In genomic region chr10:98806798-98807535, GRCm38 (mm10) we compare ENCODE assay signal across 11 mouse cellular contexts.
A peak's percentile ranks its signal among the peaks of the same experiment; 100 is the strongest.
DNase-seq lines count a peak whose midpoint lies in the region; ATAC-seq and TF ChIP-seq lines count a peak whose summit lies in the region.
"Had no signal": no experiment of that assay in that cellular context is flagged by ENCODE, and none has a peak within 500 bp of the region (broad histone marks: within the 10 kb centered on the region; RNA-seq: fewer than 3 reads in every experiment).

No protein-coding gene starts in this region.

- H3K4me2 ChIP-seq in forebrain, embryonic 11.5 days (ENCODE audit: low read depth, low read length, severe bottlenecking): no peak overlapping the region
- no peak overlapping the region for H3K4me2 ChIP-seq in forebrain, embryonic 16.5 days (ENCODE audit: low read length)
- H3K4me2 ChIP-seq in embryonic facial prominence, embryonic 11.5 days (ENCODE audit: low read depth, low read length): peak overlapping the region; percentile 13; the same call in 1 of the 2 replicates
- H3K4me2 ChIP-seq in limb, embryonic 12.5 days: peak overlapping the region; percentile 19; the same call in 1 of the 2 replicates
- H3K4me2 ChIP-seq in midbrain, embryonic 13.5 days (replicated peaks): no peak overlapping the region
- H3K4me2 ChIP-seq: liver, embryonic 15.5 days had no signal

- no peaks in the 10 kb centered on the region for H3K36me3 ChIP-seq in forebrain, embryonic 11.5 days (ENCODE audit: control insufficient read depth, insufficient read depth, low read length)
- H3K36me3 ChIP-seq in forebrain, embryonic 16.5 days (ENCODE audit: control insufficient read depth, insufficient read depth): no peaks in the 10 kb centered on the region
- H3K36me3 ChIP-seq in embryonic facial prominence, embryonic 11.5 days (replicated peaks; ENCODE audit: control insufficient read depth, insufficient read depth, low read depth, low read length): no peaks in the 10 kb centered on the region
- H3K36me3 ChIP-seq in limb, embryonic 12.5 days: no peaks in the 10 kb centered on the region
- no peaks in the 10 kb centered on the region for H3K36me3 ChIP-seq in midbrain, embryonic 13.5 days
- H3K36me3 ChIP-seq: liver, embryonic 15.5 days; midbrain, embryonic 10.5 days had no signal

- H3K27ac ChIP-seq in forebrain, embryonic 11.5 days (ENCODE audit: low read depth, low read length): no peak overlapping the region
- no peak overlapping the region for H3K27ac ChIP-seq in forebrain, embryonic 16.5 days (ENCODE audit: low read length)
- H3K27ac ChIP-seq in embryonic facial prominence, embryonic 11.5 days (replicated peaks; ENCODE audit: low read depth, low read length): no peak overlapping the region
- peak overlapping the region; percentile 88 for H3K27ac ChIP-seq in layer of hippocampus, adult 2 months
- 0 out of 2 replicates have a peak overlapping the region, but pooled peaks have one; percentile 7 for H3K27ac ChIP-seq in limb, embryonic 12.5 days
- H3K27ac ChIP-seq in midbrain, embryonic 13.5 days: no peak overlapping the region
- H3K27ac ChIP-seq: liver, embryonic 15.5 days; midbrain, embryonic 10.5 days had no signal

- no peaks in the 10 kb centered on the region for H3K9me3 ChIP-seq in forebrain, embryonic 11.5 days (ENCODE audit: control insufficient read depth, low read length)
- H3K9me3 ChIP-seq in forebrain, embryonic 16.5 days (ENCODE audit: control insufficient read depth, low read length): no peaks in the 10 kb centered on the region
- H3K9me3 ChIP-seq in embryonic facial prominence, embryonic 11.5 days (replicated peaks; ENCODE audit: control insufficient read depth, low read length): no peaks in the 10 kb centered on the region
- H3K9me3 ChIP-seq in limb, embryonic 12.5 days: no peaks in the 10 kb centered on the region
- H3K9me3 ChIP-seq in midbrain, embryonic 13.5 days: no peaks in the 10 kb centered on the region
- H3K9me3 ChIP-seq: liver, embryonic 15.5 days; midbrain, embryonic 10.5 days had no signal

- no peak overlapping the region for H3K4me3 ChIP-seq in forebrain, embryonic 11.5 days (ENCODE audit: low read depth, low read length)
- H3K4me3 ChIP-seq in forebrain, embryonic 16.5 days (replicated peaks; ENCODE audit: low read length): no peak overlapping the region
- H3K4me3 ChIP-seq in embryonic facial prominence, embryonic 11.5 days (ENCODE audit: low read depth, low read length): no peak overlapping the region
- H3K4me3 ChIP-seq in layer of hippocampus, adult 2 months: no peak overlapping the region
- H3K4me3 ChIP-seq in limb, embryonic 12.5 days (replicated peaks): no peak overlapping the region
- no peak overlapping the region for H3K4me3 ChIP-seq in midbrain, embryonic 13.5 days (replicated peaks)
- H3K4me3 ChIP-seq: liver, embryonic 15.5 days; midbrain, embryonic 10.5 days had no signal

- ATAC-seq in forebrain, embryonic 11.5 days (replicated peaks; ENCODE audit: low FRiP score): no peak
- ATAC-seq in forebrain, embryonic 16.5 days: no peak
- peak; percentile 75 for ATAC-seq in embryonic facial prominence, embryonic 11.5 days (replicated peaks; ENCODE audit: insufficient number of reproducible peaks, low FRiP score, low TSS enrichment, low read depth)
- ATAC-seq in limb, embryonic 12.5 days (ENCODE audit: insufficient number of reproducible peaks, insufficient read depth, low FRiP score, low TSS enrichment, low read depth): 0 out of 2 replicates have a peak, but pooled peaks have one; percentile 31
- ATAC-seq in midbrain, embryonic 13.5 days: no peak

- peak; percentile 49 for DNase-seq in forebrain, embryonic 11.5 days (ENCODE audit: low spot score)
- peak; percentile 72 for DNase-seq in embryonic facial prominence, embryonic 11.5 days (ENCODE audit: low spot score)
- peak; percentile 70 to 83 for DNase-seq in layer of hippocampus, adult 2 months (ENCODE audit: low spot score in 2 of 2)
- DNase-seq in retina, embryonic 14.5 days (ENCODE audit: low spot score): no peak
- no peak for DNase-seq in cerebellum, adult 11-12 months
- DNase-seq: adrenal gland, postnatal 10 days had no signal

- H3K4me1 ChIP-seq in forebrain, embryonic 11.5 days (replicated peaks; ENCODE audit: control insufficient read depth, insufficient read depth, low read length): no peaks in the 10 kb centered on the region
- no peaks in the 10 kb centered on the region for H3K4me1 ChIP-seq in forebrain, embryonic 16.5 days (replicated peaks; ENCODE audit: control insufficient read depth, insufficient read depth, low read length)
- no peaks in the 10 kb centered on the region; the same call in 1 of the 2 replicates for H3K4me1 ChIP-seq in embryonic facial prominence, embryonic 11.5 days (ENCODE audit: control insufficient read depth, insufficient read depth, low read length)
- H3K4me1 ChIP-seq in limb, embryonic 12.5 days (replicated peaks): peaks cover 6% of the 10 kb centered on the region
- H3K4me1 ChIP-seq in midbrain, embryonic 13.5 days (replicated peaks): no peaks in the 10 kb centered on the region
- H3K4me1 ChIP-seq: liver, embryonic 15.5 days; midbrain, embryonic 10.5 days had no signal

- TF ChIP-seq CTCF in layer of hippocampus, adult 2 months (conservative IDR thresholded peaks at IDR 0.05): no peak

- H3K9ac ChIP-seq in forebrain, embryonic 11.5 days (ENCODE audit: low read length): no peak overlapping the region
- no peak overlapping the region for H3K9ac ChIP-seq in forebrain, embryonic 16.5 days (replicated peaks; ENCODE audit: low read depth, low read length)
- no peak overlapping the region for H3K9ac ChIP-seq in embryonic facial prominence, embryonic 11.5 days (replicated peaks; ENCODE audit: low read length)
- no peak overlapping the region for H3K9ac ChIP-seq in limb, embryonic 12.5 days (replicated peaks)
- no peak overlapping the region for H3K9ac ChIP-seq in midbrain, embryonic 13.5 days (replicated peaks)
- H3K9ac ChIP-seq: liver, embryonic 15.5 days had no signal

- no peaks in the 10 kb centered on the region for H3K27me3 ChIP-seq in forebrain, embryonic 11.5 days (ENCODE audit: control insufficient read depth, insufficient read depth, low read length)
- no peaks in the 10 kb centered on the region for H3K27me3 ChIP-seq in forebrain, embryonic 16.5 days (replicated peaks; ENCODE audit: control insufficient read depth, insufficient read depth, low read length)
- no peaks in the 10 kb centered on the region for H3K27me3 ChIP-seq in embryonic facial prominence, embryonic 11.5 days (ENCODE audit: control insufficient read depth, insufficient read depth, low read length)
- no peaks in the 10 kb centered on the region for H3K27me3 ChIP-seq in limb, embryonic 12.5 days
- H3K27me3 ChIP-seq in midbrain, embryonic 13.5 days: no peaks in the 10 kb centered on the region
- H3K27me3 ChIP-seq: liver, embryonic 15.5 days had no signal

- 80% methylated on average over 19 of the region's 19 CpGs for WGBS in forebrain, embryonic 11.5 days
- 92% methylated on average over 19 of the region's 19 CpGs for WGBS in forebrain, embryonic 16.5 days
- 46% methylated on average over 19 of the region's 19 CpGs for WGBS in embryonic facial prominence, embryonic 11.5 days
- 50% methylated on average over 19 of the region's 19 CpGs for WGBS in limb, embryonic 12.5 days
- 92% methylated on average over 19 of the region's 19 CpGs for WGBS in midbrain, embryonic 13.5 days

Comparison
In these comparisons a context has a peak if more than half of its experiments do, and no peak if none do; other contexts are left out.
1. ATAC-seq: peak in embryonic facial prominence, embryonic 11.5 days (single experiment) and limb, embryonic 12.5 days (single experiment); none in forebrain, embryonic 11.5 days (single experiment), forebrain, embryonic 16.5 days (single experiment) and midbrain, embryonic 13.5 days (single experiment).
2. DNase-seq: peak in forebrain, embryonic 11.5 days (single experiment), embryonic facial prominence, embryonic 11.5 days (single experiment) and layer of hippocampus, adult 2 months (2 of 2); none in retina, embryonic 14.5 days (single experiment) and cerebellum, adult 11-12 months (single experiment).
3. H3K27ac ChIP-seq: peak in layer of hippocampus, adult 2 months (single experiment) and limb, embryonic 12.5 days (single experiment); none in forebrain, embryonic 11.5 days (single experiment), forebrain, embryonic 16.5 days (single experiment), embryonic facial prominence, embryonic 11.5 days (single experiment) and midbrain, embryonic 13.5 days (single experiment).
4. H3K4me2 ChIP-seq: peak in embryonic facial prominence, embryonic 11.5 days (single experiment) and limb, embryonic 12.5 days (single experiment); none in forebrain, embryonic 11.5 days (single experiment), forebrain, embryonic 16.5 days (single experiment) and midbrain, embryonic 13.5 days (single experiment).